Mouse (Mus musculus): ENCODE results near the gene Hnf1b. TPM values are rescaled to one million over a fixed set of nuclear protein-coding genes. Genes with fewer than 3 reads are reported as not detected.

Gene Hnf1b
- total RNA-seq (2021): 10 to 100 TPM in 1 of 2 experiments, 1 to 10 TPM in 1; 2.2 to 22.2 TPM
- long read RNA-seq, experiment 1, partial matches to known transcripts: 0 of 1 reads
- long read RNA-seq, experiment 1, other reads (novel, unspliced or antisense): 1 of 1 reads
- long read RNA-seq, experiment 2, partial matches to known transcripts: 9 of 10 reads
- long read RNA-seq, experiment 2, other reads (novel, unspliced or antisense): 0 of 10 reads

DNA sequence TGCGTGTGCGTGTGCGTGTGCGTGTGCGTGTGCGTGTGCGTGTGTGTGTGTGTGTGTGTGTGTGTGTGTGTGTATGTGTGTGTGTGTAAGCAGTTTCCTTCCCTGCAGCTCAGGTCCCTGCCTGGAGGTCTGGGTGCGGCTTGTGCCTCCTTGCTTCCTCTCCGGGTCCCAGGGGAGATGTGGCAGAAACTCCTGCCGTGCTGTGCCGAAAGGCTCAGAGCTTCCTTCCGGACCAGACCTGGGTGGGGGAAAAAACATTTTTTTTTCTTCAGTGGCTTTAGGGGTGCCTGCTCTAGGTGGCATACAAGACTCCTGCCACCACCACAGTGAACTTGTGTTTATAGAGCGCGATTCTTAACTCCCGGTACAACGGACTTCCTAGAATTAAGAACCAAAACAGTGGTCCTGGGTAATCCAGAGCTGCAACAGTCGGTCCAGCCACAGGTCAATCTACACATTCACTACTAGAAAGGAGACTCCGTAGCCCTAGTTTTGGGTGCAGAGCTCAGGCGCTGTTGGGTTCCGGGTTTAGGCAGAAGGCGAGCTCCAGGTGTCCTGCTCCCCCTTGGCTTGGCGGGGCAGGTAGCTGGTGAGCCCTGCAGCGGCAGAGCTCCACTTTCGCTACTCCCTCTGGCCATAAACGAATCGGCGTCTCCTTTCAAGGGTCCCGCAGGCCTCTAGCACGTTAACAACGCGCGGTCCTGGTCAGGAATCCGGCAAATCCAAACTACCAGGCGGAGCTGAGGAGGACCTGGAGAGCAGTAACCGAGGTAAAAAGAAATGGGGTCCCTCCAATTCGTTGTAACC, at the start of gene Hnf1b:
Gene Hnf1b, plus strand, starts transcription at position 535 of the 807 bp plus-strand sequence.
- DNase-seq (ENCODE audit: low spot score in 2 of 2): no peak

DNA sequence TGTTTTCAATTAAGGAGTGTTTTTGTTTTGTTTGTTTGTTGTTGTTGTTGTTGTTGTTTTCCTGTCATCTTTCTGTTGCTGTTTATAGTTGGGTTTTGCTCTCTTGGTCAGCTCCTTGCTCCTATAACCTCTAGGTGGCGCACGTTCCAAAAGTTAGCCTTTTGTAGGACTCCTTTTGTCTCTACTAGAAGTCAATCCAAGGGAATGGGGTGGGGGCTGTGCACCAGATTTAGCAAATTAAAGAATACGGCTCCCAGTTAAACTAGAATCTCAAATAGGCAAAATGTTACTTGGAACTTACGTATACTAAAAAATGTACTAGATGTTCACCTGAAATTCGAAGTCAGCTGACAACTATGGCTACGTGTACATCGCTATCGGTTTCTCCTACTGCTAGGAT, 47.7 kb upstream of the Hnf1b start:
- DNase-seq (ENCODE audit: low spot score in 2 of 2): no peak

DNA sequence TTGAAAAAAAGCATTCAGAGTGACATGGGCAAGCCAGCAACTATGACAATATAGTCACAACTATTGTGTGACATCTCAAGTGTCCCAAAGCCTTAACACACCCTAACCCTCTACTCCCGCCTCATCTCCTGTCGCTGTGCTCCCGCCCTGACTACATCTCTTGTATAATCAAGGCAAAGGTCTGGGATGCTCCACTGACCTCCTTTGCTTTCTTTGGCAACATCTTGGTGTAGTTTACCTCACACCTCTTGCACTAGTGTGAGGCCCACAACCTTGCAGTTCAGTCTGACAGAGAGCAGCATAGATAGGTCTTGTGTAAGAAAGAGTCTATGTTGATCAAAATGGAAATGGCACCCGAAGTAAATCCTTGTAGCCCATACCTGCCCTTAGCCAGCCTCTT, 47.3 kb upstream of the Hnf1b start:
- no peak for DNase-seq (ENCODE audit: low spot score in 2 of 2)

DNA sequence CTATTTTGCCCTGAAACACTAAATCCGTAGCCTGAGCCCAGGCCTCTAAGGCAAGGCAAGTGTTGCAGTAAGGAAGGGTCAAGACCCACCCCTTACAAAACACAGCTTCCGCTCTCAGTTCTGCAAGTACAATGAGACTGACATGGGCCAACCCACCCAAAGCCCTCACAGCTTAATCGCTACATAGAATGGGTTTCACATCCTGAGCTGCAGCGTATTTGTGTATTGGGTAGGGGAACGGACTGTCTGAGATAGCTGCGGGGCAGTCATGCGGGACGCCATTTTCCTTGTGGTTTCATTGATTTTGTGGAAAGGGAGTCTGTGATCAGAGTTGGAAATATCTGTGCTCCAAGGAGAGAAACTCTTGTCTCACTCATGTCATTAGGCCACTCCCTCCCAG, 39.4 kb upstream of the Hnf1b start:
- no peak for DNase-seq (ENCODE audit: low spot score in 2 of 2)

DNA sequence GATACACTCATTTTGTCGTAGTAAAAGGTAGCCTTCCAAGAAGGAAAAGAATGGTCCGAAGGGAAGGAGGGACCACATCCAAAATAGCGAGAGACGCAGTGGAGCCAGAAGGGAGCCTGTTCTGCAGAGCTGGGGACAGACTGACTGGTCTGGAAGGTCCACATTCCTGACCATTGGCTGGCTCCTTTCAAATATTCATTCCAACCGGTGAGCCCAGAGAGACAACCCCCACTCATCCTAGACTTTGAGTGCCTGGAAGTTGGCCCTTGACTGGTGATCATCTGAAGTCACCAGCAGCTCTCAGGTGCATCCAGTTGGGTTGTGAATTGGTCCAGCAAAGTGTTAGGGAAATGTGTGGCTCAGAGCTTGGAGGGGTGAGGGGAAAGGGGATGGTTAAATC, 34.7 kb upstream of the Hnf1b start:
- DNase-seq (ENCODE audit: low spot score in 2 of 2): no peak

DNA sequence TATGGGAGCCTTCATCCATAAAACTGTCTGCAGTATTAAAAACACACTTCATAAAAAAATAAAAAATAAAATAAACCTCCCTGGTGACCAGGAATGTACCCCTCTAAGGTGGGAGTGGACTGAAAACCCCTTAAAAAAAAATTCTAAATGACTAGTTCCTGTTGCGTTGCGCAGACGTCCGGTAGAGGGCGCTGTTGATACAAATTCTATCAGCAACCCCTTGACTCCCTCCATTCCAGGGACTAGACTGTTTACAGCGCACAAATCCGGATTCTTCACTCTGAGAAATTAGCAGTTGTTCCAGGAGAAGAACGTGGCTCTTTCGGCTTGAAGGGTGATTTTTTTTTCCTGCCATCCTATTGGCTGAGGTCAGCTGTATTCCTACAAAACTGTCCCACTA, 34.2 kb upstream of the Hnf1b start:
- DNase-seq (ENCODE audit: low spot score in 2 of 2): peak in 1 of 2 experiments; percentile 25

DNA sequence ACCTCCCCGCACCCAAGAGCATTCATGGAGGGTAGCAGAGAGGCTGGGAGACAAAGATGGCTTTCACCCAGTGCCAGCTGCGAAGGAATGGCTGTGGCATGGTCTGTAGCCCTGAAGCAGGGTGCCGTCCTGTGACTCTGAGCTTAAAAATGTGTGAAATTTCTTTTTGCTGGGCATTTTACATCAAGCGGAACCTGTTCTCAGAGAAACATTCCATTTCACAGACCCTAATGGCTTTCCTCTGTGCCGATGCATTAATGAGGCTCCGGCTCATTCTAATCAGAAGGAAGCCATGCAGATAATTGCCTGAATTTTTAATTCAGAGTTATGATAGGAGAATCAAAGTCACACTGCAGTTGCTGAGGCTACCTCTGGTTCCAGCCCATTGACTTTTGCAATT, 32.8 kb upstream of the Hnf1b start:
- no peak for DNase-seq (ENCODE audit: low spot score in 2 of 2)

DNA sequence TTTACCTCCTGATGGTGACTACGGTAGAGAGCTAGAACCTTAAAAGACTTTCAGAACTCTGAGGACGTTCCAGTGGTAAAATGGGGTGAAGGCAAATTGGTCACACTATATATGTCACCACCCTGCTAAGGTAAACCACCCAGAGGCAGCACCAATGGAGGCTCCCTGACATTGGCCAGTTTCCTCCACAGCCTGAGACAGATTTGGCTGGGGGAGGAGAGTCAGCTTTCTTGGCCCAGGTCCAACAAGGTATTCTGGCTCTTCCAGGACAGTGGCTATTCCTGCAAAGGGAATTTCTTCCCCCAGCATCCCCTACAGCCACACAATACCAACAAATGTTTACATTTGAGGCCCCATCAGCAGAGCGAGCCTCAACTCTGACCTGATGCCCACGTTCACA, 31.9 kb upstream of the Hnf1b start:
- no peak for DNase-seq (ENCODE audit: low spot score in 2 of 2)

DNA sequence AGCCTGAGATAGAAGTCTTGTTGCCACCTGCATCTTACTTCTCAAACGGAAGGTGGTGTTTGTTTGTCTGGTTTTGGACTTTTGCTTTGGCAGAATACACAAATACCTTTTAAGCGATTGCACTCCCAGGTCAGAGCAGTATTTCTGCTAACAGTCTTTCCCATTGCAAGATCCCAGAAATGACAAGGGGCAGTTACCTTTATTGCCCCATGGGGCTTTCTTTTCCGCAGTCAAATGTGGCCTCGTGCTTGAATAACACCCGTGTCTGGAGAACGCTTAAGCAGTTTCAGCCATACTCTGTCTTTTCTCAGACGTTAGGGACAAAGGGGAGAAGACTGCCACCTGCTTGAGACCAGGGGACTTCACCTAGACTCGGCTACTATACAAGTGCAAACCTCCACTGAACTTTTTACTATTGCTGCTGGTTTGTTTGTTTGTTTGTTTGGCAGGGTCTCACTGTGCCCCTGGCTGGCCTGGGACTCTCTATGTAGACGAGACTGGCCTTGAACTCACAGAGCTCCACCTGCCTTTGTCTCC, 31.2 kb upstream of the Hnf1b start:
- DNase-seq (ENCODE audit: low spot score in 2 of 2): no peak

DNA sequence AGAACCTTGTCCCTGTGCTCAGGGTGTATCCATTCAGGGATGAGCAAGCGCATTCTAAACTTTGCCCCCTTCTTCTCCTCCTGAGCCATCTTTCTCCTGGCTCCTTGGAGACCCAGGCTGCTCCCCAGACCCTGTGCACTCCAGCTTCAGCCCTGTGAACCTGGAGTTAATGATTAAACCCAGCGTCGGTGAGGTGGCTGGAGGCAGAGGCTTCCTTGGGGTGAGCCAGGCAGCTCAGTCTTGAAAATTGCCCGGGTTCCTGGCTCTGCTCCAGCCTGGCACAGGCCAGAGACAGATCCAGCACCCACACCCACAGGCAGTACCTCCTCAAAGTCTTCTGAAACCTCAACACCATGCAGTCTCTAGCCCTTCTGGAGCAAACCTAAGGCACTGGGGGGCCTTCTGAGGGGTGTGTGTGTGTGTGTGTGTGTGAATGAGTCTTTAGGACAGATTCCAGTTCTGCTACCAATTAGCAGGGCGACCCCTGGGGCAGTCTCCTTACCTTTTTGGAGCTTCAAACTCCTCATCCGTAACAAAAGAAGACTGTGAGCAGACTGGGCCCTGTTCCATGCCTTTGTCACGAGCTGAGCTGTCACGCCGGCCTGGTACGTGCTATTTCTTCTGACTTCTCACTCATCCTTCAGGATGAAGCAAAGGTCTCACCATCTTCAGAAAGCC, 29.9 kb upstream of the Hnf1b start:
- DNase-seq (ENCODE audit: low spot score in 2 of 2): no peak

DNA sequence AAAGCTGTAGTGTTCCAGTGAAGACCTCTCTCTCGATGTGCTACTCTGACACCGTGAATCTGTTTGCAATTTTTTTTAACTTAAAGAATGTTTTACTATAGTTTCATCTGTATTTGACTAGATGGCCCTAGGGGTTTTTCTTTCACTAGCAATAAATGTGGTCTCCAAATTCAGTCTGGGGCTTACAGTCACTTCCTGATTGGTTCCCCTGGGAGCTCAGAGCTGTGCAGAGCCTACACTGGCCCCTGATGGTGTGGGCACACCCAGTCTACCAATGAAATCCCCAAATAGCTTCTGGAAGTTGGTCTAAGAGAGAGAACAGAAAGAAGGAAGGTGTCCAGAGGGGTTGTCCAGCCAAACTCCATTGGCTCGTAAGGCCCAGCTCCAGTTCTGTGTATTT, 23.7 kb upstream of the Hnf1b start:
- DNase-seq (ENCODE audit: low spot score in 2 of 2): no peak

DNA sequence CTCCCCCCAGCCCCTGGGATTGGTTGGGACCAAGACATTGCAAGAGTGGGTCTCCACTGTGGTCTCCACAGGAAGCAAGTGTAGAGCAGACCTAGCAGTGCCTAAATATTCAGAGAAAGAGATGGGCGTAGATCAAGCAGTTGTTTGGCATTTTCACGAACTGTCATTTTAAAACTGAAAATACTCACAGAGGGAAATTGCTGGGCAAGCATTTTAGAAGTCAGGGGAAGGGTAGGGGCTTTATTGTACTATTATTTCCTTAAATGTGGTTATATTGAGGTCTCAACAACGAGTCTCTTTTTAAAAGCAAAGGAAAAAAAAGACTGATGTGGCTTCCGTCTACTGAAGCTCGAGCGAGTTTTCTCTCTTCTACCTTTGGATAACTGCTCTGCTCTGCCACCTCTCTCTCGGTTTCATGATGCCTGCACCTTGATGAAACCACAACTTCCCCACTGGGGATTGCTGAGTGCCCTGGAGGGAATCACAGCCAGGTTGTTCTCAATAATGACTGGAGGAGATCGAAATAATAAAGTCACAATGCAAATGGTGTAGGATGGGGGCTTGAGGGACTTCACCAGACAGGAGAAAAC, 21.2 kb upstream of the Hnf1b start:
- DNase-seq (ENCODE audit: low spot score in 2 of 2): no peak

DNA sequence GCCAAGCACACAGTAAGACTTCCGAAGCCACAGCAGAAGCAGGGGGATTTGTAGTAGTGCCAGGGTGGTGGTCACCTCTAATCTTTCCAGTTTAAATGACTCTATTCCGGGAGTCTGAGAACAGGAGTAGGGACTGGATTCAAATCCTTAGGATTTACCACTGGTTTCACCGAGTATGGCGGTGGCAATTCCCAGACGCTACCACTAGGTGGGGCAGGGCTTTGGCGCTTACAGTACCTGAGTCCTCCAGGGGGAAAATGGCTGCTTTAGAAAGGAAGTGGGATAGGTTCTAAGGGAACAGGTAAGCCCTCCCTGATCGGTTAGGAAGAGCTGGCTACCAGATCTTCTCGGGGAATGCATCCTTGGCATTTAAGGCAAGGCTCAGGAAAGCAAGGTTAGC, 17.5 kb upstream of the Hnf1b start:
- no peak for DNase-seq (ENCODE audit: low spot score in 2 of 2)

DNA sequence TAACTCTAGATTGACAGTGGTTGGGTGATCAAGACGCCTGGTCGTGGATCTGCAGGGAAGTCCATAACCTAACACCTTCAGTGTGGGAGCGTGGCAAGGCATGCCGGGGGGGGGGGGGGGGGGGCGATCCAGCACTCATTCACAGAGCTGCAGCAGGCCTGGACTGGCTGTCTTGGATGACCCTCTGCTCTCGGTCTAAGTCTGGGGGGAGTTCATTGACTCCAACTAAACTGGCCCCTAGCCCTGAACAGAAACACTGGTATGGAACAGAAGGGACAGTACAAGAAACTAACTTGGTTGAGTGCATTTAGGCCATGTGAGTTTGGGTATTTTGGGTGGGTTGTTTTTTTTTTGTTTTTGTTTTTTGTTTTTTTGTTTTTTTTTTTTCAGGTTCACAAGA, 16.3 kb upstream of the Hnf1b start:
- DNase-seq (ENCODE audit: low spot score in 2 of 2): no peak

DNA sequence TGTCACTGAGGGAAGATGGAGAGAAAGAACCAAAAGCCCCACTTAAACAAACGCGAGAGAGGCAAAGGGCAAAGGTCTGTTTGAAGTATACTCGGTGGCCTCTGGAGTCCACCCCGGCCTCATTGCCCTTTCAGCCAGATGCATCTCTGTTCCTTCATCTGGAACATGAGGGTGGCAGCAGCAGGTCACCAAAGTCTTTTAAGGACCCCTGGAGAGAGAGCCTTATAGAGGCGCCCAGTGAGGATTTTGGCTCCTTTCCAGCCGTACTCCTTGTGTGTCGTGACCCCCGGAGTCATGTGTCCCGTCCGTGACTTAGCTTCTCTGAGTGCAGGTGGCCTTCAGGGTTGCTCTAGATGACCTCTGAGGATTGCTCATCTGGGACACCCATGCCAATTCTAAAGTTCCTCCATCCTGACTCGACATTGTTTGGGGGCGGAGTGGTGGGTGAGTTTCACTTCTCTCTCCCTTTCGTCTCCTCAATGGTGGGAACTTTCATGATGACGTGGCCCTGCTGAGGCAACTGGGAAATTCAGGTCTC, 15.8 kb upstream of the Hnf1b start:
- DNase-seq (ENCODE audit: low spot score in 2 of 2): no peak

DNA sequence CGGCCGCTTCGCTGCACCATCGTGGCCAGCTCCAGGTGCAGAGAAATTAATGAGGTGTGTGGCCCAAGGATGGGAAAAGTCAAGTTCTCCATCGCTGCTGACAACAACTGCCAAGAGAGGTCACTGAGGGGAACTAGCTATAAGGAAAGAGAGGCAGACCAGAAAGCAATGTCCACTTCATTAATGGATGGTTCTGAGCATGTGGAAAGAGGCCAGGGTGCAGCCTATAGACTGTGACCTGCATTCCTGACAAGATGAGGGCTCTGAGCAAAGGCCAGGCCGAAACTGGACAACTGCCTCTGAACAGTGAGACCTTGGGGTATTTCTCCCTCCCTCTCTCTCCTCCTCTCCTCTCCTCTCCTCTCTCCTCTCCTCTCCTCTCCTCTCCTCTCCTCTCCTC, 10.4 kb upstream of the Hnf1b start:
- DNase-seq (ENCODE audit: low spot score in 2 of 2): no peak

DNA sequence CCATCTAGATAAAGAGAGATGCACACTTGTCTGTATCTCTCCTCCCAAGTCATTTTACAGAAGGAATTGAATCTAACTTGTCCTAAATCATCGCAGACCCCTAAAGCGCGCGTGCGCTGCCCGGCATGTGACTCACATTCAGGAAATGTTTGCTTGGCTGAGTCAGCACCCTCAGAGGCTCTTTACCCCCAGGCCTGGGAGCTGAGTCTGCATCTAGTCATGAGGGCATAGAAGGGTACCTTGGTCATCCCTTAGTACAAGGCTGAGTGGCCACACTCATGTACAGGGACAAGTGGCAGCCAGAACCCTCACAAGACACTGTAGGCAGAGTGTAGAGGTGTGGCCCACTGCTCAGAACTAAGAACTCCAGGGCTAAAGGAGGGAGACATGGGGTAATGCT, 6.3 kb upstream of the Hnf1b start:
- no peak for DNase-seq (ENCODE audit: low spot score in 2 of 2)

DNA sequence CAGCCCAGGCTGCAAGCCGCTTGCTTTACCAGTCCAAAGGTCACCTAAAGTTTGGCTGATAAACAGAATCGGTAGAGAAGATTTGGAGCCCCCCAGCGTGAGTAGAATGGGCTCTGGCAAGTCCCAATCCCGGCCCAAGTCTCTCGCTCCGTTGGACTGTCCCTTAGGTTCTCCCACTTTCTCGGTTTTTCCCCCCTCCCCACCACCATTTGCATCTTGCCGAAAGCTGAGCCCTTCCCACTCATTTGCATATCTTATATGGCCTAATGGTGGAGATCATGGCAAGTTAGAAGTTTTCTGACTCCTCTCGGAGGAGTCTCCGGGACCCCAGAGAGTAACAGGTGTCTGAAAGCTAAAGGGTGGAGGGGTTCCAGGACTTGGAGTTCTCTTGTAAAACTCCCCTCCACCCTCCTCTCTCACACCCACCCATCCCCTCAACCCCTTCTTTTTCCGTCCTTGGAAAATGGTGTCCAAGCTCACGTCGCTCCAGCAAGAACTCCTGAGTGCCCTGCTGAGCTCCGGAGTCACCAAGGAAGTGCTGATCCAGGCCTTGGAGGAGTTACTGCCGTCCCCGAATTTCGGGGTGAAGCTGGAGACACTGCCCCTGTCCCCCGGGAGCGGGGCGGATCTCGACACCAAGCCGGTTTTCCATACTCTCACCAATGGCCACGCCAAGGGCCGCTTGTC, 866 bp downstream of the Hnf1b start:
- no peak for DNase-seq (ENCODE audit: low spot score in 2 of 2)

DNA sequence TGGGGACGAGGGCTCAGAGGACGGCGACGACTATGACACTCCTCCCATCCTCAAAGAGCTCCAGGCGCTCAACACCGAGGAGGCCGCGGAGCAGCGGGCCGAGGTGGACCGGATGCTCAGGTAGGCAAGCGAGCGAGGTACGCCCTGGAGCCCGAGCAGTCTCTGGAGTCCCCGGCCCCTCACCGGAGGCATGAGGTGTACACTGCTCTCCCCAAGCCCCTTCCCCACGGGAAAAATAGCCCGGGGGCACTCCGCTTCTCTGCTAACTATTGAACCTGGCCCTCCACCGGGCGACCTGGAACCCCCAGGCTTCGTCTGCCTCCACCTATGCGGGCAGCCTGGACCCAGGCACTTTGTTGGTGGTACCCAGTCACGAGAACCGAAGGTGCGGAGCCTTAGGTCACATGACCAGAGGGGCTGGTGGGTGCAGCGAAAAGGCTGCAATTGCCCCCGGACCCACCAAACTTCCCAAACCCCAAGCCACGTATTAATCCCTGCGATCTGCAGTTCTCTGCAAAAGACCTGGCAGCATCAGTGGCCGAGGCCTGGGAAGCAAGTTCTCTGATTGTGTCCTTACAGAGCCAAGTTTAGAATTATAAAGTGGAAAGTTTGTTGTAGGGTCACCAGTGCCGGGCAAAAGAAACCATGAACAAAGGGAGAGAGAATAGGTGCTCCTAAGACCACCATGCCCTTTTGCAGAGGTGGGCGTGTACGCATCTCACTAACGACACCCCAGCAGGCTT, 1.6 kb downstream of the Hnf1b start:
- no peak for DNase-seq (ENCODE audit: low spot score in 2 of 2)

DNA sequence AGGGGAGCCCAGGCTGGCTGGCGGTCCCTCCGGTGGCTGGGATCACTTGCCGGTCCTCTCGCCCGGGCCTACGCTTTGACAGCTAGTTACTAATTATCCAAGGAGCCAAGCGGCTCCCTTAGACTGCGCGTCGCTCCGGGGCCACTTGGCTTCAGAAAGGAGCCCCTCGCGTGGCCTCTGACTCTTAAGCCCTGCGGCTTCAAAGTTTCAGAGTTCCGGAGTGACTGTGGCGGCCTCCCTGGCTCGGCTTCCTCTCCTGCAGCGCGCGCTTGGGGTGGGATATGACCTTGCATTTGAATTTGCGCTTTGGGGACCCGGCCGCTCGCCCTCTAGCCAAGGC, 2.1 kb downstream of the Hnf1b start:
- no peak for DNase-seq (ENCODE audit: low spot score in 2 of 2)
